Mouse (Mus musculus) liver, postnatal 0 days (tissue): Measurements from ENCODE around the gene Tns1.

Experiments
- CTCF ChIP-seq: sonication (generic); IDR thresholded peaks from 2 replicates; pipeline ENCODE4 v1.5.1; 2016; ENCODE audit warnings: antibody characterized with exemption, low read depth
- EP300 ChIP-seq: IDR thresholded peaks from 2 replicates; pipeline ENCODE4 v1.6.1; 2016; ENCODE audit warnings: antibody characterized with exemption, low read depth, mild to moderate bottlenecking

GRCm38 (mm10) chr1:74030285-74030684, 94.0 kb downstream of the Tns1 start:
- TF ChIP-seq CTCF (no peak), EP300 (no peak)
